Mouse (Mus musculus) hindbrain, embryonic 11.5 days (tissue): Measurements from ENCODE around the gene A730071L15Rik. TPM values are rescaled to one million over a fixed set of nuclear protein-coding genes. Genes with fewer than 3 reads are reported as not detected.

Experiments
- ATAC-seq: fragments of 200-750 bp; cut with Nextera tagmentation; 2 replicates; pipeline ENCODE4 v1.8.0; 2017; ENCODE audit warnings: mild to moderate bottlenecking, moderate TSS enrichment, moderate library complexity; ENCODE audit not compliant: low FRiP score
- DNase-seq: peaks from one replicate; pipeline ENCODE4 v3.0.0-alpha.2; 2015; ENCODE audit warnings: low spot score
- H3K27ac ChIP-seq: fragments of 300-500 bp; sonication (generic); 2 replicates; pipeline ENCODE4 v1.5.1; 2014; ENCODE audit warnings: mild to moderate bottlenecking, low read depth, low read length
- H3K27me3 ChIP-seq: fragments of 300-500 bp; sonication (generic); 2 replicates; pipeline ENCODE4 v1.6.1; 2014; ENCODE audit warnings: mild to moderate bottlenecking, low read length, moderate library complexity, mixed read lengths; ENCODE audit not compliant: control insufficient read depth, insufficient read depth
- H3K36me3 ChIP-seq: fragments of 300-500 bp; sonication (generic); 2 replicates; pipeline ENCODE4 v1.6.1; 2014; ENCODE audit warnings: mild to moderate bottlenecking, low read length, moderate library complexity, mixed read lengths; ENCODE audit not compliant: control insufficient read depth, insufficient read depth
- H3K4me1 ChIP-seq: fragments of 300-500 bp; sonication (generic); replicated peaks from 2 replicates; pipeline ENCODE4 v1.6.1; 2014; ENCODE audit warnings: low read length, mixed read lengths; ENCODE audit not compliant: control insufficient read depth, insufficient read depth
- H3K4me2 ChIP-seq: fragments of 300-500 bp; sonication (generic); replicated peaks from 2 replicates; pipeline ENCODE4 v1.6.1; 2014; ENCODE audit warnings: mild to moderate bottlenecking, low read depth, low read length
- H3K4me3 ChIP-seq: fragments of 300-500 bp; sonication (generic); 2 replicates; pipeline ENCODE4 v1.5.1; 2014; ENCODE audit warnings: low read depth, low read length
- H3K9ac ChIP-seq: fragments of 300-500 bp; sonication (generic); 2 replicates; pipeline ENCODE4 v1.6.1; 2014; ENCODE audit warnings: low read depth, low read length
- H3K9me3 ChIP-seq: fragments of 300-500 bp; sonication (generic); 2 replicates; pipeline ENCODE4 v1.6.1; 2016; ENCODE audit warnings: low read length; ENCODE audit not compliant: control insufficient read depth
- WGBS: fragments of 180-500 bp; shearing (Covaris S2); extraction: QIAGEN DNeasy Blood & Tissue Kit; methylation state at CpG from one replicate; pipeline ENCODE4 v1.1.7; 2014; 5-methylcytosine and 5-hydroxymethylcytosine counted together
- polyA plus RNA-seq: library from polyadenylated mRNA; unstranded; fragments of >200 nt; fragmentation: Nextera tagmentation; extraction: Ambion mirVana; gene quantifications from 2 replicates; pipeline ENCODE4 v1.2.1, GENCODE M21; 2014

The A730071L15Rik gene
- polyA plus RNA-seq, 1 experiment from 2014 or later, result 1.2 TPM

DNA sequence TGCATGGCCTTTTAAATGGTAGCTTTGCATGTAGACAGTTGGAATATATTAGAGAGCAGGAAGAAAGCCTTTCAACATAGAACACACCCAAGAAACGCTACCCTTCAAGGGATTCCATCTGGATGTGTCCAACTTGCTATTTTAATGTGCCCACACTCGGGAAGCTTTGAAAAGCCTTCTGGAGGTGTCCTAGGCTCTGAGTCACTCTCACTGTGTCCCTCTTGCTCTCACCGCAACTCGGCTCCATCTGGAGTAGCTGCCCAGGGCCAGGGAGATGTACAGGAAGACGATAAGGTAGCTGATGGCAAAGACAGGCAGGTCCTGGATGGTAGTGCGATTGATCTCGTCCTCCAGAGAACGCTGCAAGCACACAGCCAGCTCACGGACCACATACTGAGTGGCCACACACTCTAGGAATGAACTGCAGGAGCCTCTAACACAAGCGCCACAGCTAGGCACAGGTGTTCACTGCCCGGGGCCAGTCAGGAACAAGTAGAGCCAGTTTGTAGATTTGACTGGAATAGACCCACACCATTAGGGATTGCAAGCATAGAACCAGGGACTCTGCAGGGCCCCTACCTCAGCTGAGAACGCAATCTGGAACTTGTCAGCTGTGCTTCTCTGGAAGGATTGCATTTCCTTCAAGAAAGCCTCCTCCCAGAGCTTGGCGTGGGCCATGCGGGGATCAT lies 24.9 kb downstream of the A730071L15Rik start:
- no peak for DNase-seq
- H3K36me3 ChIP-seq, result no peaks in the 10 kb centered on the region
- H3K9ac ChIP-seq, result no peak overlapping the region
- H3K4me3 ChIP-seq, result no peak overlapping the region
- H3K9me3 ChIP-seq, result no peaks in the 10 kb centered on the region
- ATAC-seq, result no peak
- 81% methylated on average over 14 of the region's 14 CpGs for WGBS
- no peaks in the 10 kb centered on the region for H3K27me3 ChIP-seq
- no peak overlapping the region for H3K27ac ChIP-seq
- no peak overlapping the region for H3K4me2 ChIP-seq
- H3K4me1 ChIP-seq, result no peaks in the 10 kb centered on the region

DNA sequence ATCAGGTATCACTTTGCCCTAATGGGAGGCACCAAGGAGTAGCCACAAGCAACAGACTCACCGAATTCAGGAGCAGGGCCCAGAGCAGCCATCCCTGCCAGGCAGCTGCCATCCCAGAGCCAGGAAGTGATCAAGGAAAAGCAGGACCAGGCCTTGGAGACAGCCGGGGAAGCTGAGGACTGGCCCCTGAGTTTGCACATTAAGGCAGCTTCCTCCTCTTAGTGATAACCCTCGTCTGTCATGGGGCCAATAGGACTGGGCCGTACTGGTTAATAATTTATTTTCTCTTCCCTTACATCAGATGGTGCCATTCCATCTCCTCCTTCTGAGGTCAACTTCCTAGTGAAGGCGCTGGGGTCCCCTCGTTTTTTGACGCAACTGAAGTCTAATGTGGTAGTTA lies 30.2 kb downstream of the A730071L15Rik start, which contains the start of gene Npc1l1:
Gene Npc1l1, minus strand, starts transcription at position 132 of the 400 bp plus-strand sequence.
- Histone ChIP-seq H3K27me3 (no peaks in the 10 kb centered on the region), H3K4me2 (no peak within 1 kb of the TSS), H3K9me3 (no peaks in the 10 kb centered on the region; the same call in 1 of the 2 replicates), H3K4me3 (no peak within 1 kb of the TSS), H3K36me3 (no peaks in the 10 kb centered on the region), H3K4me1 (no peaks in the 10 kb centered on the region), H3K27ac (no peak within 1 kb of the TSS), H3K9ac (no peak within 1 kb of the TSS)
- 83% methylated on average over 7 of the region's 7 CpGs for WGBS
- DNase-seq (no peak), ATAC-seq (no peak)

DNA sequence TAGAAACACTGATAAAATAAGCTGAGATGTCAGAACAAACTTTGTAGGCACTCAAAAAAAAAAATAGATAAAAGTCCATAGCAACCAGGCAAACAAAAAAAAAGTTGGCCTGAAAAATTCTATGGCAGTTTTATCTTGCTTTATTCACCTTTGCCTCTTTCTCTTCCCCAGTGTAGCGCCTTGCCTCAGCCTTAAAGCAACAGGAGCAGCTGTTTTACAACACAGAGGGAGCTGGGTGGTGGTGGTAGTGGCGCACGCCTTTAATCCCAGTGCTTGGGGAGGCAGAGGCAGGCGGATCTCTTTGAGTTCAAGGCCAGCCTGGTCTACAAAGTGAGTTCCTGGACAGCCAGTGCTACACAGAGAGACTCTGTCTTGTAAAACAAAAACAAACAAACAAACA lies 33.2 kb downstream of the A730071L15Rik start:
- DNase-seq (no peak), ATAC-seq (no peak)
- Histone ChIP-seq H3K4me3 (no peak overlapping the region), H3K9me3 (no peaks in the 10 kb centered on the region; the same call in 1 of the 2 replicates), H3K9ac (no peak overlapping the region), H3K36me3 (no peaks in the 10 kb centered on the region), H3K27me3 (no peaks in the 10 kb centered on the region), H3K27ac (no peak overlapping the region), H3K4me1 (no peaks in the 10 kb centered on the region), H3K4me2 (no peak overlapping the region)
- 87% methylated on average over 4 of the region's 4 CpGs for WGBS

DNA sequence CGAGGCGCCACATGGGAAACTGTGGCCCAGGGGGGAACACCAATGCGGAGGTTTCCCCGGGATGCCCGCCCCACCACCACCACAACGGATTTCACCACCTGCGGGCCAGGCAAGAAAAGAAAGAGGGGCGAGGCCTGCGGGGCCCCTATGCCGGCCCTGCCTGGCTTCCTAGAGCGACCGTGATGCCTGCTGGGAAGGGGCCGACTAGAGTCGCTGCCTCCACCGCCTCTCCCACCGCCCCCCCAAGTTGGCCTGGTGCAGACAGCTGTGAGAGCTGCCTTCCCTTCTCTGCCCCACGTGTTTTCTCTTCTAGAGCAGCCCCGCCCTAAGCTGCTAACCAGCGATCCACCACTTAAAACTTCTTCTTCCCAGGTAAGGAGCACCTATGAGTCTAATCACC lies 44.9 kb downstream of the A730071L15Rik start:
- Histone ChIP-seq H3K36me3 (no peaks in the 10 kb centered on the region), H3K4me2 (no peak overlapping the region), H3K9ac (no peak overlapping the region), H3K27me3 (no peaks in the 10 kb centered on the region), H3K4me3 (no peak overlapping the region), H3K27ac (no peak overlapping the region), H3K4me1 (no peaks in the 10 kb centered on the region), H3K9me3 (no peaks in the 10 kb centered on the region)
- WGBS, result 42% methylated on average over 18 of the region's 19 CpGs
- no peak for DNase-seq
- ATAC-seq, result no peak

Other genes starting within 250 kb of the A730071L15Rik start
- 2.9 and 3.0 TPM in 2 replicates for gene Gck, start 249.9 kb upstream of the A730071L15Rik start, polyA plus RNA-seq
- gene Ykt6, start 244.3 kb upstream of the A730071L15Rik start, polyA plus RNA-seq, result 30.2 and 31.9 TPM in 2 replicates
- 3.4 and 3.6 TPM in 2 replicates for gene Camk2b, start 133.7 kb upstream of the A730071L15Rik start, polyA plus RNA-seq
- gene Nudcd3, start 386 bp downstream of the A730071L15Rik start, polyA plus RNA-seq, result 40.8 and 43.9 TPM in 2 replicates
- not detected in 2 replicates for gene Npc1l1, start 30.1 kb downstream of the A730071L15Rik start, polyA plus RNA-seq
- 93.9 and 103 TPM in 2 replicates for gene Ddx56, start 67.7 kb downstream of the A730071L15Rik start, polyA plus RNA-seq
- gene Tmed4, start 74.8 kb downstream of the A730071L15Rik start, polyA plus RNA-seq, result 152 and 166 TPM in 2 replicates
- gene Ogdh, start 91.6 kb downstream of the A730071L15Rik start, polyA plus RNA-seq, result 70.2 and 82.1 TPM in 2 replicates
- 17.7 and 19.3 TPM in 2 replicates for gene Zmiz2, start 189.0 kb downstream of the A730071L15Rik start, polyA plus RNA-seq
- gene Ppia, start 215.4 kb downstream of the A730071L15Rik start, polyA plus RNA-seq, result 5,018 and 5,123 TPM in 2 replicates
- 784 and 787 TPM in 2 replicates for gene H2afv, start 244.4 kb downstream of the A730071L15Rik start, polyA plus RNA-seq